Mouse (Mus musculus): ENCODE measurements around the gene BC107364.
A peak's percentile ranks its signal among the peaks of the same experiment; 100 is the strongest.

- TF ChIP-seq POLR2A (IDR thresholded peaks at IDR 0.05; ENCODE audit: borderline replicate concordance, extremely low read depth, insufficient read depth, insufficient read length, poor library complexity, severe bottlenecking) = no peak
- 0 out of 2 replicates have a peak, but pooled peaks have one; percentile 3 for TF ChIP-seq CTCF (IDR thresholded peaks at IDR 0.05; ENCODE audit: borderline replicate concordance, extremely low read depth, insufficient read depth, insufficient read length)
These were observed 50.1 kb downstream of the BC107364 start for GRCm38 (mm10) chr3:96401832-96402501.
